Mouse (Mus musculus): ENCODE results near the gene Mrpl23.

- no peak for TF ChIP-seq ZNF384 (IDR thresholded peaks at IDR 0.05; ENCODE audit: low read depth, low read length)
- TF ChIP-seq ELF1 (IDR thresholded peaks at IDR 0.05; ENCODE audit: low read depth, low read length), result no peak
- no peak for TF ChIP-seq SMC3 (IDR thresholded peaks at IDR 0.05; ENCODE audit: low read depth, low read length)
- no peak for TF ChIP-seq GATA1 (IDR thresholded peaks at IDR 0.05; ENCODE audit: low read depth, low read length)
- TF ChIP-seq CTCF (IDR thresholded peaks at IDR 0.05 in 2 of 3, conservative IDR thresholded peaks at IDR 0.05 in 1 of 3; ENCODE audit: control insufficient read depth in 1 of 3, insufficient read depth in 1 of 3, low read depth in 2 of 3, low read length in 3 of 3, poor library complexity in 1 of 3, severe bottlenecking in 1 of 3), result no peak
- TF ChIP-seq ZC3H11A (IDR thresholded peaks at IDR 0.05; ENCODE audit: low read depth, low read length), result no peak
- no peak for TF ChIP-seq EP300 (IDR thresholded peaks at IDR 0.05; ENCODE audit: low read depth in 1 of 2, low read length in 2 of 2)
Measured at GRCm38 (mm10) chr7:142556089-142556476, 23.6 kb downstream of the Mrpl23 start.
